Mouse (Mus musculus) midbrain, embryonic 11.5 days (tissue): Measurements from ENCODE around the gene Nkx2-5. TPM values are rescaled to one million over a fixed set of nuclear protein-coding genes. Genes with fewer than 3 reads are reported as not detected.

Experiments used
- ATAC-seq: fragments of 200-750 bp; cut with Nextera tagmentation; 2 replicates; pipeline ENCODE4 v1.8.0; 2017; ENCODE audit warnings: moderate TSS enrichment, moderate library complexity; ENCODE audit not compliant: low FRiP score
- DNase-seq: peaks from one replicate; pipeline ENCODE4 v3.0.0; 2015; ENCODE audit warnings: low spot score; ENCODE audit errors: missing footprints
- H3K27ac ChIP-seq: fragments of 300-500 bp; sonication (generic); 2 replicates; pipeline ENCODE4 v1.5.1; 2014; ENCODE audit warnings: low read depth, low read length
- H3K27me3 ChIP-seq: fragments of 300-500 bp; sonication (generic); 2 replicates; pipeline ENCODE4 v1.6.1; 2014; ENCODE audit warnings: mild to moderate bottlenecking, low read length, moderate library complexity, mixed read lengths; ENCODE audit not compliant: control insufficient read depth, insufficient read depth
- H3K36me3 ChIP-seq: fragments of 300-500 bp; sonication (generic); 2 replicates; pipeline ENCODE4 v1.6.1; 2014; ENCODE audit warnings: mild to moderate bottlenecking, low read length, moderate library complexity, mixed read lengths; ENCODE audit not compliant: control insufficient read depth, insufficient read depth
- H3K4me1 ChIP-seq: fragments of 300-500 bp; sonication (generic); 2 replicates; pipeline ENCODE4 v1.6.1; 2014; ENCODE audit warnings: low read length; ENCODE audit not compliant: control insufficient read depth, insufficient read depth
- H3K4me2 ChIP-seq: fragments of 300-500 bp; sonication (generic); 2 replicates; pipeline ENCODE4 v1.6.1; 2014; ENCODE audit warnings: mild to moderate bottlenecking, moderate library complexity
- H3K4me3 ChIP-seq: fragments of 300-500 bp; sonication (generic); 2 replicates; pipeline ENCODE4 v1.5.1; 2014; ENCODE audit warnings: low read depth, low read length
- H3K9ac ChIP-seq: fragments of 300-500 bp; sonication (generic); 2 replicates; pipeline ENCODE4 v1.6.1; 2014; ENCODE audit warnings: low read length
- H3K9me3 ChIP-seq: fragments of 300-500 bp; sonication (generic); 2 replicates; pipeline ENCODE4 v1.6.1; 2016; ENCODE audit warnings: low read length; ENCODE audit not compliant: control insufficient read depth
- WGBS: fragments of 180-500 bp; shearing (Covaris S2); extraction: QIAGEN DNeasy Blood & Tissue Kit; methylation state at CpG from one replicate; pipeline ENCODE4 v1.1.7; 2014; 5-methylcytosine and 5-hydroxymethylcytosine counted together
- polyA plus RNA-seq: library from polyadenylated mRNA; unstranded; fragments of >200 nt; fragmentation: Nextera tagmentation; extraction: Ambion mirVana; gene quantifications from 2 replicates; pipeline ENCODE4 v1.2.1, GENCODE M21; 2014

Gene Nkx2-5
- polyA plus RNA-seq, 1 experiment from 2014 or later, result not detected

GRCm38 (mm10) chr17:26789460-26790268, 55.1 kb downstream of the Nkx2-5 start:
- Histone ChIP-seq H3K4me3 (no peak overlapping the region), H3K27ac (no peak overlapping the region), H3K36me3 (peaks cover 13% of the 10 kb centered on the region), H3K4me1 (no peaks in the 10 kb centered on the region), H3K9ac (no peak overlapping the region), H3K4me2 (no peak overlapping the region), H3K9me3 (no peaks in the 10 kb centered on the region), H3K27me3 (no peaks in the 10 kb centered on the region)
- WGBS, result 91% methylated on average over 8 of the region's 8 CpGs
- DNase-seq (no peak), ATAC-seq (no peak)

GRCm38 (mm10) chr17:26788986-26789385, 55.8 kb downstream of the Nkx2-5 start:
- H3K4me1 ChIP-seq, result no peaks in the 10 kb centered on the region
- DNase-seq (no peak), ATAC-seq (no peak)
- peaks cover 15% of the 10 kb centered on the region for H3K36me3 ChIP-seq
- H3K4me3 ChIP-seq, result no peak overlapping the region
- H3K9ac ChIP-seq, result no peak overlapping the region
- H3K27ac ChIP-seq, result no peak overlapping the region
- no peaks in the 10 kb centered on the region for H3K27me3 ChIP-seq
- no peak overlapping the region for H3K4me2 ChIP-seq
- WGBS, result 92% methylated on average over 8 of the region's 8 CpGs
- H3K9me3 ChIP-seq, result no peaks in the 10 kb centered on the region

Other genes starting within 250 kb of the Nkx2-5 start
- gene Atp6v0e, start 181.8 kb downstream of the Nkx2-5 start, polyA plus RNA-seq, result 104 and 110 TPM in 2 replicates
- 4.0 and 5.5 TPM in 2 replicates for gene Crebrf, start 129.4 kb downstream of the Nkx2-5 start, polyA plus RNA-seq
- 52.9 and 54.1 TPM in 2 replicates for gene Bnip1, start 63.9 kb downstream of the Nkx2-5 start, polyA plus RNA-seq
- gene Kifc5b, start 72.1 kb upstream of the Nkx2-5 start, polyA plus RNA-seq, result 3.8 and 6.4 TPM in 2 replicates
- gene Phf1, start 88.0 kb upstream of the Nkx2-5 start, polyA plus RNA-seq, result 3.6 and 3.7 TPM in 2 replicates
- gene Cuta, start 94.6 kb upstream of the Nkx2-5 start, polyA plus RNA-seq, result 146 and 157 TPM in 2 replicates
- gene Syngap1, start 96.2 kb upstream of the Nkx2-5 start, polyA plus RNA-seq, result 1.8 and 2.3 TPM in 2 replicates
- gene Zbtb9, start 128.2 kb upstream of the Nkx2-5 start, polyA plus RNA-seq, result 13.4 and 13.6 TPM in 2 replicates
- gene Bak1, start 184.0 kb upstream of the Nkx2-5 start, polyA plus RNA-seq, result 8.0 and 8.9 TPM in 2 replicates
- gene Itpr3, start 212.3 kb upstream of the Nkx2-5 start, polyA plus RNA-seq, result 0.59 and 0.72 TPM in 2 replicates